ENCODE assay signal across 16 mouse cellular contexts in the genomic region with DNA sequence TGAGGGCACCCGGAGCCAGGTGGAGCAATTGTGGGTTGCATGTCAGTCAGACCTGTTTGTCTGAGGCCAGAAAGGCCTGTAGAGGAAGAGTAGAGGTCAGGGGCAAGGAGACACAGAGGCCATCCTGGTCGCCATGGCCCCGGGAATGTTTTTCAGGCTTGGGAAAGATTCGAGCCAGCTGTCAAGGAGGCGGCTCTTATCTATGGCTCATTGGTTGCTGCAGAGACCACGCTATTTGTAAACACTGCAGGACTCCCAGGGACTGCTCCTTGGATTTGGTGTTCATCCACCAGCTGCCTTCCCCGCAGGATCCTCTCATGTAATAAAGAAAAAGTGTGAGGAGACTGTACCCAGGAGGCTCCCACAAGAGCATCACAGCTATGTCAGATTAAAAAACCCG. TPM values are rescaled to one million over a fixed set of nuclear protein-coding genes. Genes with fewer than 3 reads are reported as not detected.
DNase-seq lines count a peak whose midpoint lies in the region; ATAC-seq and TF ChIP-seq lines count a peak whose summit lies in the region.
"Had no signal": no experiment of that assay in that cellular context is flagged by ENCODE, and none has a peak within 500 bp of the region (broad histone marks: within the 10 kb centered on the region; RNA-seq: fewer than 3 reads in every experiment).

No protein-coding gene starts in this region.

- peaks cover 14% of the 10 kb centered on the region for H3K4me1 ChIP-seq in midbrain, embryonic 11.5 days (ENCODE audit: control insufficient read depth, insufficient read depth, low read length)
- H3K4me1 ChIP-seq in midbrain, embryonic 15.5 days, result peaks cover 10% of the 10 kb centered on the region
- H3K4me1 ChIP-seq in lung, postnatal 0 days (ENCODE audit: insufficient read depth, low read depth, low read length), result 0 out of 2 replicates have a peak, but pooled peaks cover 5% of the 10 kb centered on the region
- H3K4me1 ChIP-seq in kidney, embryonic 14.5 days (ENCODE audit: control insufficient read depth, insufficient read depth, low read length), result peaks cover 4% of the 10 kb centered on the region; the same call in 1 of the 2 replicates
- H3K4me1 ChIP-seq: liver, embryonic 12.5 days had no signal

- no peaks in the 10 kb centered on the region for H3K36me3 ChIP-seq in midbrain, embryonic 11.5 days (ENCODE audit: control insufficient read depth, insufficient read depth, low read length)
- no peaks in the 10 kb centered on the region for H3K36me3 ChIP-seq in midbrain, embryonic 15.5 days (replicated peaks)
- H3K36me3 ChIP-seq in lung, postnatal 0 days (ENCODE audit: insufficient read depth, low read length), result no peaks in the 10 kb centered on the region
- no peaks in the 10 kb centered on the region for H3K36me3 ChIP-seq in kidney, embryonic 14.5 days (ENCODE audit: control insufficient read depth, insufficient read depth, low read length)
- H3K36me3 ChIP-seq: heart, embryonic 13.5 days; kidney, embryonic 15.5 days; liver, embryonic 12.5 days had no signal

- peak; percentile 33 for DNase-seq in embryo, embryonic 10.5 days (ENCODE audit: low spot score)
- DNase-seq in embryo, embryonic 9.5 days (ENCODE audit: extremely low spot score), result no peak
- DNase-seq in midbrain, embryonic 11.5 days (ENCODE audit: low spot score, missing footprints), result peak; percentile 75
- DNase-seq in lung, postnatal 0 days (ENCODE audit: low spot score), result peak; percentile 78
- DNase-seq in right cerebral cortex, adult 2 months (ENCODE audit: low spot score in 2 of 2), result no peak
- DNase-seq in kidney, postnatal 36 days, result no peak
- DNase-seq: adrenal gland, adult 8-10 months; cerebellum, adult 8-10 months had no signal

- ATAC-seq in midbrain, embryonic 11.5 days (ENCODE audit: low FRiP score), result no peak
- no peak for ATAC-seq in midbrain, embryonic 15.5 days (replicated peaks)
- peak; percentile 67 for ATAC-seq in lung, postnatal 0 days
- ATAC-seq in kidney, embryonic 14.5 days (ENCODE audit: low FRiP score, low TSS enrichment), result no peak
- ATAC-seq: inflammation-experienced regulatory T-cells, adult 6 months; liver, embryonic 12.5 days had no signal

- H3K27ac ChIP-seq in midbrain, embryonic 11.5 days (ENCODE audit: low read depth, low read length), result no peak overlapping the region
- no peak overlapping the region for H3K27ac ChIP-seq in midbrain, embryonic 15.5 days
- no peak overlapping the region for H3K27ac ChIP-seq in lung, postnatal 0 days (ENCODE audit: low read length)
- no peak overlapping the region for H3K27ac ChIP-seq in kidney, embryonic 14.5 days (ENCODE audit: low read depth, low read length)
- H3K27ac ChIP-seq: heart, embryonic 13.5 days; kidney, embryonic 15.5 days; liver, embryonic 12.5 days had no signal

- H3K9me3 ChIP-seq in midbrain, embryonic 11.5 days (ENCODE audit: control insufficient read depth, low read length), result no peaks in the 10 kb centered on the region
- no peaks in the 10 kb centered on the region for H3K9me3 ChIP-seq in midbrain, embryonic 15.5 days
- H3K9me3 ChIP-seq in lung, postnatal 0 days (ENCODE audit: low read length), result no peaks in the 10 kb centered on the region
- no peaks in the 10 kb centered on the region for H3K9me3 ChIP-seq in kidney, embryonic 14.5 days (ENCODE audit: control insufficient read depth, low read length)
- H3K9me3 ChIP-seq: heart, embryonic 13.5 days; kidney, embryonic 15.5 days; liver, embryonic 12.5 days; megakaryocyte, embryonic 14.5 days had no signal

- TF ChIP-seq EP300 in lung, postnatal 0 days (IDR thresholded peaks at IDR 0.05), result peak; percentile 18; the same call in 1 of the 2 replicates

- no peaks in the 10 kb centered on the region for H3K27me3 ChIP-seq in midbrain, embryonic 11.5 days (ENCODE audit: control insufficient read depth, insufficient read depth, low read length)
- H3K27me3 ChIP-seq in midbrain, embryonic 15.5 days (replicated peaks), result no peaks in the 10 kb centered on the region
- no peaks in the 10 kb centered on the region for H3K27me3 ChIP-seq in lung, postnatal 0 days (replicated peaks; ENCODE audit: insufficient read depth, low read length)
- H3K27me3 ChIP-seq in kidney, embryonic 14.5 days (ENCODE audit: control insufficient read depth, insufficient read depth, low read length), result no peaks in the 10 kb centered on the region
- H3K27me3 ChIP-seq: heart, embryonic 13.5 days; kidney, embryonic 15.5 days; liver, embryonic 12.5 days had no signal

- H3K4me2 ChIP-seq in midbrain, embryonic 11.5 days, result no peak overlapping the region
- H3K4me2 ChIP-seq in midbrain, embryonic 15.5 days, result no peak overlapping the region
- no peak overlapping the region for H3K4me2 ChIP-seq in lung, postnatal 0 days (replicated peaks; ENCODE audit: low read depth, low read length)
- H3K4me2 ChIP-seq in kidney, embryonic 14.5 days (replicated peaks; ENCODE audit: low read depth, low read length), result no peak overlapping the region
- H3K4me2 ChIP-seq: heart, embryonic 13.5 days; kidney, embryonic 15.5 days; liver, embryonic 12.5 days had no signal

- WGBS in midbrain, embryonic 11.5 days, result 39% methylated on average over 8 of the region's 8 CpGs
- whole genome bisulfite sequencing in midbrain, embryonic 15.5 days, result 44% methylated on average over 8 of the region's 8 CpGs
- 36% methylated on average over 8 of the region's 8 CpGs for WGBS in lung, postnatal 0 days
- WGBS in kidney, embryonic 14.5 days, result 34% methylated on average over 8 of the region's 8 CpGs

- H3K9ac ChIP-seq in midbrain, embryonic 11.5 days (ENCODE audit: low read length), result no peak overlapping the region
- H3K9ac ChIP-seq in midbrain, embryonic 15.5 days, result no peak overlapping the region
- no peak overlapping the region for H3K9ac ChIP-seq in lung, postnatal 0 days (replicated peaks; ENCODE audit: low read depth)
- H3K9ac ChIP-seq in kidney, embryonic 14.5 days (ENCODE audit: low read depth, low read length), result no peak overlapping the region
- H3K9ac ChIP-seq: heart, embryonic 13.5 days; kidney, embryonic 15.5 days; liver, embryonic 12.5 days had no signal

- no peak overlapping the region for H3K4me3 ChIP-seq in midbrain, embryonic 11.5 days (ENCODE audit: low read depth, low read length)
- no peak overlapping the region for H3K4me3 ChIP-seq in midbrain, embryonic 15.5 days
- H3K4me3 ChIP-seq in lung, postnatal 0 days (ENCODE audit: low read depth, low read length), result no peak overlapping the region
- H3K4me3 ChIP-seq in kidney, embryonic 14.5 days (ENCODE audit: low read length), result no peak overlapping the region
- H3K4me3 ChIP-seq: heart, embryonic 13.5 days; kidney, embryonic 15.5 days; liver, embryonic 12.5 days; megakaryocyte, embryonic 14.5 days; myocyte had no signal

- no peak for TF ChIP-seq CTCF in lung, postnatal 0 days (IDR thresholded peaks at IDR 0.05)

RNA-seq across cellular contexts. Expression of a gene that starts 34.6 kb away (rescaled TPM):
- 31.9 and 34.0 TPM in 2 replicates for polyA plus RNA-seq in midbrain, embryonic 11.5 days (2014; fragmentation: Nextera tagmentation; extraction: Ambion mirVana)
- 16.9 and 19.9 TPM in 2 replicates for polyA plus RNA-seq in midbrain, embryonic 15.5 days (2015; fragmentation: Nextera tagmentation; extraction: Ambion mirVana)
- polyA plus RNA-seq in lung, postnatal 0 days (2015; fragmentation: Nextera tagmentation; extraction: Ambion mirVana), result 11.1 and 11.7 TPM in 2 replicates
- 9.7 and 13.7 TPM in 2 replicates for polyA plus RNA-seq in kidney, embryonic 14.5 days (2014; fragmentation: Nextera tagmentation; extraction: Ambion mirVana)

Comparison
In these comparisons a context has a peak if more than half of its experiments do, and no peak if none do; other contexts are left out.
1. DNase-seq: peak in embryo, embryonic 10.5 days (single experiment), midbrain, embryonic 11.5 days (single experiment) and lung, postnatal 0 days (single experiment); none in embryo, embryonic 9.5 days (single experiment), right cerebral cortex, adult 2 months (0 of 2) and kidney, postnatal 36 days (0 of 2).